Mouse (Mus musculus): ENCODE data around the gene Hhat.

The Hhat gene

DNA sequence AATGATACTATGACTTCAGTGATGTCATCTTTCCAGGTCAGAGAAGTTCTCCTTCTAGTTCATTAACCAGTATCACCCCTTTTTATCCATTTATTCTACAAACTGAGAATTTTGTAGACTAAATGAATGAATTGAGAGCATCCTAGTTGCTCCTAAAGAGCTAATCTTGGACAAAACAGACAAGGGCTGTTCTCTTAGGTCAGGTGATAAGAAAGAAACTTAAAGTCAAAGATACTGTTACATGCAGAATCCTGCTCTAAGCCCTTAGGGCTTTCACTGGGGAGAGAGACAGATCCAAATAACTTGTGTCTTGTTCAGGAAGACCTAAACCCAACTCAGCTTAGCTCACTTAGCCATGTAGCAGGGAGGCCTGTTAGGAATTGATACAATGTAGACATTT lies 268.2 kb downstream of the Hhat start:
- intact Hi-C loops (cut with DNase I): no loop called here

GRCm38 (mm10) chr1:192502016-192502415 lies 269.0 kb downstream of the Hhat start:
- intact Hi-C loops (cut with DNase I): no loop called here

DNA sequence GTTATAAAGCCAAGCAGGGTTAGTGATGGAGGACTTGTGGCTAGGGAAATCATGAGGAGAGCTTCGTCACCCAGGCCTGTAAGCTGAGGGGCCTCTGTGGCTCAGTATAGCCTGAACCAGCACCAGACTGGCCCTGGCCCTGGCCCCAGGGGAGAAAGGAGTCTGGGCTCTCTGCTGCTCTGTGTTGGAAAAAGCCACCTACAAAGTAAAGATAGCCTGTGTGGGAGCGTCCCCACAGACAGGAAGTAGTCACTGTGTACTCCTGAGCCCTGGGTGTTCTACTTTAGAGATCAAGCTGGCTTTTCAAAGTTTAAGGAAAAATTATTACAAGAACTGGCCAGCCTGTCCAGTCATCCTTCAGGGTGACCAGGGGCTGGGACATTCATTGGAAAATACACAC lies 273.5 kb downstream of the Hhat start:
- intact Hi-C loops (cut with DNase I): no loop called here

- intact Hi-C loops (cut with DNase I): no loop called here
Observed at GRCm38 (mm10) chr1:192489908-192490825, 280.9 kb downstream of the Hhat start.

DNA sequence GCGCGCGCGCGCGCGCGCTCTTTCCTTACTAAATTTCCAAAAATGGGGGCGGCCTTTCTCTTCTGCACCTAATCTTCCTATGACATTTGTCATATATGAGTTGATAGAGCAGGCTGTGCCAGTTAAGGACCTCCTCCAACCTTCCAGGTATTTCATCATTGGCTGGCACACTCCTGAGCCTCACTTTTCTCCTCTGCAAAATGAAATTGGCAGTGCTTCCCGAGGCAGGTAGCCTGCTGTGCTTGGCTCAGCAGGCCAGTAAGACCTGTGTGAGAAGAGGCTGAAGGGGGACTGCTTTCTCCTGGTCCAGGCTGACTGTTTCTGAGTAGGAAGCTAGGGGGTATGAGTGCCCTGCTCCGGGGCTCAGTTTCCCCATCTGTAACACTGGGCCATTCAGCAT lies 283.5 kb downstream of the Hhat start:
- intact Hi-C loops (cut with DNase I): no loop called here

- intact Hi-C loops (cut with DNase I): no loop called here
Observed at GRCm38 (mm10) chr1:192485030-192485429, 286.0 kb downstream of the Hhat start.

GRCm38 (mm10) chr1:192481446-192481845 lies 289.6 kb downstream of the Hhat start:
- intact Hi-C loops (cut with DNase I): no loop called here

DNA sequence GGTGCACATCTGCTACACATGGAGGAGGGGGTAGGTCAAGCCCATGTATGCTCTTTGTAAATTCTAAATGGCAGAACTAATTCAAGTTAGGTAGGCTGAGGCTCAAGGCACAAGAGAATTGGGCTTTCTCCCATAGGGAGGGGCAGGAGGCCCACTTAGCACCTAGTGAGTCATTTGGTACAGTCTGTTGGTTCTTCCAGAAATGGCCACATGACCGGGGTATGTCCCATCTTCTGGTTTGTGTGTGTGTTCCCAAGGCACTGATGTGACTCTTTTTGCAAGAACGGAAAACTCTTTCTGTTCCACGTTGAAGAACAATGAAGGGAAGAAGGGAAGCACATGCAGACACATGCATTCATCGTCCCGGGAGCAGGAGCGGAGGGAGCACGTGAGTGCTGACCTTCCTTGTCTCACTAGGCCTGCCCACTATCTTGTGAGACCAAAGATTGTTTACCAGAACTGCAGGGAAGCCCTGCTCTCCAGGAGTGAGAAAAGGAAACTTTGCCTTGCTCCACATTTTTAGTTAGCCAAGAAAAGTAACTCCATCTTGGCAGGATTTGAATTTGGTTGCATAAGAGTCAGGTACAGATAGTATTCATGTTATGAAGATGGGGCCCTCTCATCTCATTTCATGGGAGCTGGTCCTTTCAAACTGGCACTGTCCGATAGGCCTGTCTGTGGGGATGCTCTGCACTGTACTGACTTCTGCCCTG lies 290.8 kb downstream of the Hhat start:
- intact Hi-C loops (cut with DNase I): no loop called here

DNA sequence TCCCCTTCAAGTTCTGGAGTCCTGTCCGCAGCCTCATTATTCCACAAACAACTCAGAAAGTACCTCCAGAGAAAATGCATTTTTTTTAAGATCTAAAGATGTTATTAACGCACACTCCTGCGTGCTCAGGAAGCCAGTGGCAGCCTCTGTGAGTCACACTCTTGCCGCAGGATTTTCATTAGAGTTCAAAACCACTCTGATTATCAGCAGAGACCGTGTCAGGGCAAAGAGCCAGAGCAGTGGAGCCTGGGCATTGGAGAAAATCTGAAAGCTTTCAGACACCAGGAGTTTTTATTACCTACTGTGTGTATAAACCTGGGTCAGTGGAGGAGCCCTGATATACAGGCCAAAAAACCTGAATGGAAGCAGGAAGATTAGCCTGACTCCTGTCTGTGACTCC lies 292.8 kb downstream of the Hhat start:
- intact Hi-C loops (cut with DNase I): no loop called here

DNA sequence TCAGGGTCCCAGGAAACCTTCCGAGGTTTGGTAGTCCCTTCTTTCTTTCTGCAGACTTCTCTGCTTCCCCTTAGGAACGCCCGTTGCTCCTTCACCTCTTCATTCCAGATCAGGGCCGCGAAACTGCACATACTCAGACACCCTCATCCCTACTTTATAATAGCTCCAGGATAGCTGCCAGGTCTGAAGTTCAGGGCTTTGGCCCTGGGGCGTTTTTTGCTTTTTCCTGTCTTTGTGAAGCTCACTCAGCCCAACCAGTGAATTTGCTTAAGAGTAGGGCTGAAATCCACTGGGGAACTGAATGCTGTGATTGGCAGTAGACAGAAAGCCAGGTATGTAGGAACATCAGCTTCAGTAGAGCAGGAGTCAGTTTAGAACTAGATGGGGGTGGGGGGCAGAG lies 293.5 kb downstream of the Hhat start:
- intact Hi-C loops (cut with DNase I): no loop called here

DNA sequence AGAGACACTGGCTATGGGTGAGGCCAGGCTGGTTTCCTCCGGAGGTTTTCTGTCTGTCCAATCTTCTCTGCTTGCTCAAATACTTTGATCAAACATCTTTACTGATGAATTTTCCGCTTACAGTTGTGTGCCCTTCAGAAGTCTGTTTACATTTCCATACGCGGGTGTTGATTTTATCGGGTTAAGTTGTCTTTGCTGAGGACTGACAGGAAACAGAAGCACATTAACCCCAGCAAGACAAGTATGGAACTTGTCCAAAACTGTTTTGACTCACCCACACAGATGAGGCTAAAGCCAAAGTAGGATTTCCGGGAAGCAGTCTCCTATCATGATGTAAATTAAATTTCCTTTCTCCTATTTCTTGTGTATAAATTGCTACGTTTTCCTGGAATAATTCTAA lies 294.3 kb downstream of the Hhat start:
- intact Hi-C loops (cut with DNase I): no loop called here

DNA sequence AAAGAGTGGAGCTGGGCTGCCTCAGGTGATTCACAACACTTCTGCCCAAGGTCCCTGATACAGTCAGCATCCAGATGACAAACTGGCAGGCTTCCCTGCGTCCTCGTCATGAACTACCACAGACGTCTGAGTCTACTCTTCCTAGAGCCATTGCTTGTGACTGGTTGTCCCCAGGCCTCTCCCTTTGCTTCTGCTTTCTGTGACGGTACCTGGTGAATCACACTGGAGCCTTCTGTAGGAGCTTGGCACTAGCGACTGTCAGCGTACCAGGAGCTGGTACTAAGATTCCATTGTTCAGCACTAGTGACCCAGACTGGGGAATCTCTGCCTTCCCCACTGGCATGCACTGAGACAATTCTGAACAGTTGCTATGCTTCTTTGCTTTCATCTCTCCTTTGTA lies 297.9 kb downstream of the Hhat start:
- intact Hi-C loops (cut with DNase I): no loop called here

DNA sequence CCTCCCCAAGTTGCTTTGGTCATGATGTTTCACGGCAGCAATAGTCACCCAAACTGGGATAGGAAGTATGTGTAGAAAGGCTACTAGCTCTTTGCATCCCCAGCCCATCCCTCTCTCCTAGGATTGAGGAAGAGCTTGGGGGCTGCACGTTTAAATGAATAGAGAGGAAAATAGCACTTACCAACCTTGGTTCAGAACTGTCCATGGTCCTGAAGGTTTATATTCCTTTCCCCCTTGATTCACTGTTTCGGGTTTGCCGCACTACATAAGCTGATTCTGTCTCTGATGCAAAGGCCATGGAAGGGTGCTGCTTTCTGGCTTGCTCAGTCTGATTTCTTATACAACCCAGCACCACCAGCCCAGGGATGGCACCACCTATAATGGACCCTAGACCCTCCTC lies 298.7 kb downstream of the Hhat start:
- intact Hi-C loops (cut with DNase I): no loop called here

DNA sequence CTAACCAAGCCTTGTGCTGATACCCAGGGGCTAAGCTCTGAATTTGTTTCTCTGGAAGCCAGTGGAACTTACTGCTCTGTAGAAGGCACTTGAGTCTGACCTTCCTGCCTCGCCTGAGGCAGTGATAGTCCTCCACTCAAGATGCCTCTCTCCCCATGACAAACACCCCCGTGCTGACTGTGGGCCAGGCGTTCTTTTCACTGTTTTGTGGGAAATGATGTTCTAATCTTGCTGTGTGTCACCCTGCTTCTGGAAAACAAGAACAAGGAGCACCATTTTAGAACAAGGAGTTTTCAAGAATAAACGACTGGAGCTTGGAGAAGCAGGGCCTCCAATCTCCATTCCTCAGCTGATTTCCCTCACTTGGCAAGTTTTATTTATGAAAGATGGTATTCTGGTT lies 307.3 kb downstream of the Hhat start:
- intact Hi-C loops (cut with DNase I): no loop called here

- intact Hi-C loops (cut with DNase I): no loop called here
Observed at GRCm38 (mm10) chr1:192457526-192458206, 313.4 kb downstream of the Hhat start.

- intact Hi-C loops (cut with DNase I): no loop called here
Observed at GRCm38 (mm10) chr1:192457037-192457436, 314.0 kb downstream of the Hhat start.

DNA sequence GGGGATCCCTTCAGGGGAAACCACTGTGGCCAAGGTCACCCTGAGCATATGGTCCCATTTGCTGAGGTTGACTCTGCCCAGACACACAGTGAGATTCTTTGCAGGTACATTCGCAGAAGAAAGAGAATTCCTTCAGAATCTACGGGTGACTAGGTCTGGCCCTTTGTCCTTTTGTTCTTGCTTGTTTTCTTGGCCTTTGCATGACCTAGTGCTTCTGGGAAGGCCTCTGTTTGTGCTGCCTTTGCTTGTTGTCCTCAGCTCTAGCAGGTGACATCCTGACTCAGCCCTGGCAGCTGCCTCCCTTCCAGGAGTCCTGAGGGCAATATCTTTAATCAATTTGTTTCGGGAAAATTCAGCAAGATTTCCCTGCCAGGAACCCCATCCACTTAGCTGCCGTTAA lies 316.0 kb downstream of the Hhat start:
- intact Hi-C loops (cut with DNase I): no loop called here

GRCm38 (mm10) chr1:192454501-192454900 lies 316.5 kb downstream of the Hhat start:
- intact Hi-C loops (cut with DNase I): no loop called here

DNA sequence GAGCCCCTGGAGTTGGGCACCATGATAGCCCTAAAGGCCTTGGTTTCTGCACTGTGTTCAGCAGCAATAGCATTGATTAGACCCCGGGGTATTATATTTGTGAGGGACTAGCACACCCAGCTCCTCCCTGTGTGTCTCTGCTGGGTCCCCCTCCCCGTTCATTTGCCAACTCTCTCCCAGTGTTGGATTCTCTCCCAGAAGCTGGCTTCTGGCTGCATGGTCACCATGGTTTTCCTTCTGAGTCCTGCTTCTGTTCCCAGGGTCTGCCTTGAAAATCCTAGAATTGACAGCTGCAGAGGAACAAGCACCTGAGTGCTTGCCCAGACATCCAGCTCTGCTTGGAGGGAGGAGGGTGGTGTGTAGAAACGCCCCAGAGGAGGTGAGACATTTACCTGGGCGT lies 319.3 kb downstream of the Hhat start:
- intact Hi-C loops (cut with DNase I): no loop called here

- intact Hi-C loops (cut with DNase I): no loop called here
Observed at GRCm38 (mm10) chr1:192450425-192450824, 320.6 kb downstream of the Hhat start.

- intact Hi-C loops (cut with DNase I): no loop called here
Observed at GRCm38 (mm10) chr1:192449572-192450351, 321.3 kb downstream of the Hhat start.

Measured in adrenal gland (tissue).